Mouse (Mus musculus): ENCODE results near the gene Tnni3k.

GRCm38 (mm10) chr3:154961284-154961683 is 93.9 kb downstream of the Tnni3k start:
- no peak for TF ChIP-seq CTCF (IDR thresholded peaks at IDR 0.05; ENCODE audit: borderline replicate concordance, insufficient read depth, low read length)
- TF ChIP-seq POLR2A (IDR thresholded peaks at IDR 0.05; ENCODE audit: low read depth, low read length) = no peak
